Mouse (Mus musculus): ENCODE measurements at regions not wholly inside any gene's neighbourhood (a gene's known extent, or its start where the extent isn't known, plus 50 kb on each side); places are given as distances from the start of the nearest gene placed in this dataset.

GRCm38 (mm10) chr14:25108101-25108652 is 350.8 kb upstream of the Zmiz1 start:
- no peak overlapping the region for H3K27ac ChIP-seq
- intact Hi-C loops (cut with DNase I), result no loop called here
- H3K4me3 ChIP-seq, result no peak overlapping the region
- no peak for TF ChIP-seq CTCF (IDR thresholded peaks at IDR 0.05)
- DNase-seq, result no peak

GRCm38 (mm10) chr14:25108701-25109290 is 350.2 kb upstream of the Zmiz1 start:
- intact Hi-C loops (cut with DNase I), result no loop called here
- H3K27ac ChIP-seq, result no peak overlapping the region
- no peak for DNase-seq
- H3K4me3 ChIP-seq, result no peak overlapping the region
- TF ChIP-seq CTCF (IDR thresholded peaks at IDR 0.05), result no peak

DNA sequence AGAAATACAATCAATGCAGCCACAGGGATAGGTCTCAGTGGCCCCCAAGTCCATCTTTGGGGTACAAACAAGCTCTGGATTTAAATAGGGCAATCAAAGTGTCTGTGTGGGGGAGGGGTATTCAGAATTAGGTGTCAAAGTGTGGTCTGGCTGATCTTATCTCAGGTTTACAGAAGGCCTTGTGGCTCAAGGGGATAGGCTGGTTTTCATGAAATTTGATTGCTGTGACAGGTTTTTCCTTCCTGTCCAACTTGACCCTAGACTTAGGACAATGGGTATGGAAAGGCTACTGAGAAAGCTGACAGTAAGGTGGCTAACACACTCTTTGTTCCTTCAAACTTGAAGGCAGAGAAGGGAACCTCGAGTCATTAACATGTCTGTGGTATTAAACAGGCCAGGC is 349.3 kb upstream of the Zmiz1 start:
- Histone ChIP-seq H3K4me3 (no peak overlapping the region), H3K27ac (no peak overlapping the region)
- intact Hi-C loops (cut with DNase I), result no loop called here
- no peak for TF ChIP-seq CTCF (IDR thresholded peaks at IDR 0.05)
- no peak for DNase-seq

GRCm38 (mm10) chr14:25112832-25113231 is 346.2 kb upstream of the Zmiz1 start:
- Histone ChIP-seq H3K27ac (no peak overlapping the region), H3K4me3 (no peak overlapping the region)
- intact Hi-C loops (cut with DNase I), result no loop called here
- no peak for TF ChIP-seq CTCF (IDR thresholded peaks at IDR 0.05)
- no peak for DNase-seq

DNA sequence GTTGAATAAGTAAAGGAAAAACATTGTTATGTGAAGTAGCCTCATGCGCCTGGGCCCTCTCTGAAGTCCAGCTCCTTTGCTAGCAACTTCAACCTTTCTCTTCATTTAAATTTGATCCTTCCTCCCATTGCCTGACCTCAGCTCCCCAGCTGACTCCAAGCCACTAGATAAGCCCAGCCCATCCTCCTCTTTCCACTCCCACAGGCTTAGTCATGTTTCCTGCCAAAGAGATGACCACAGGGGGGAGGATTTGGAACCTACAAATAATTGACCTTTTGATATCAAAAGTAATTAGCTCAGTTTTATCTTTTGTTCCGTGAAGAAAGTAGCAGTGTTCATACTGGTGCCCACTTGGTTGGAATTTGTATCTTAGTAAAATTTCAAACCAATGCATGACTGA is 345.7 kb upstream of the Zmiz1 start:
- intact Hi-C loops (cut with DNase I), result no loop called here
- Histone ChIP-seq H3K27ac (no peak overlapping the region), H3K4me3 (no peak overlapping the region)
- DNase-seq, result no peak
- TF ChIP-seq CTCF (IDR thresholded peaks at IDR 0.05), result no peak

DNA sequence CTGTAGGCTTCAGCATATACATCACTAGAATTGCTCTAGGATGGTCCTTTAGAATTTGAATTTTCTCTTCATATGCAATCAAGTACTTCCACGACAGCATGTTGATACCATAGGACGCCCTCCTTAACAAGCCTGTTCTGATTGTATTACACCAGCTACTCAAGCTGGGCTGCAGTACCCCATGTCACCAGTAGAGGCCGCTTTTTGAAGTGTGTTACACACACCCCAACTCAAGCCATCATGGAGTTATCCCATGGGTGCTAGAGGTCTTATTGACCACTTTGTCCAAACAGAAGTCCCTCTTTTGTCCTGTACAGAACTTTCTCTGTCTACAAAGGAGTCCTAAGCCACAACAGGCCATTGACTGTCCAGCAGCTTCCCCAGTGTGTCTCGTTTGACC is 342.6 kb upstream of the Zmiz1 start:
- DNase-seq, result peak; percentile 84
- Histone ChIP-seq H3K27ac (no peak overlapping the region), H3K4me3 (no peak overlapping the region)
- TF ChIP-seq CTCF (IDR thresholded peaks at IDR 0.05), result no peak; the same call in 1 of the 2 replicates
- intact Hi-C loops (cut with DNase I), result loop anchor here (1.0 to 5.0 kb wide), 4 partner anchors 76 to 449 kb away; no protein-coding TSS in a partner anchor

GRCm38 (mm10) chr14:25119999-25120398 is 339.0 kb upstream of the Zmiz1 start:
- intact Hi-C loops (cut with DNase I), result loop anchor here (5.0 kb wide), 2 partner anchors 72 to 182 kb away; no protein-coding TSS in a partner anchor
- no peak for DNase-seq
- no peak overlapping the region for H3K4me3 ChIP-seq
- peak; percentile 16; the same call in 1 of the 2 replicates for TF ChIP-seq CTCF (IDR thresholded peaks at IDR 0.05)
- H3K27ac ChIP-seq, result no peak overlapping the region

DNA sequence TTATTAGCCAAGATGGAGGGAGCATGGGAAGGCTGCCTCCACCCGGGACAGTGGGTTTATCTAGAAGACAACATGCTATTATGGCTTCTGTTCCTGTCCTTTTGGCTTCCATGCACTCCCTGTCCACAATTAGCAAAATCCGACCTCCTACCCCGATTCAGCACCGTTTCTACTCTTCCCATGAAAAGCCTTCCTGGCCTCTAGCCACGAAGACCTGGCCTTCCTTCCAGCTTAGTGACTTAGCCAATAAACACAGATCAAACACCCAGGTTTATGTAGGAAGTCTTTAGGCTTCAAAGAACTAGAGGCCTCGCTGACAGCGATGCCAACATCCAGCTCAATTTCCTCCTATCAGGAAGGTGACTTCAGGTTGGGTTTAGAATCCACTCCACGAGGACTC is 338.5 kb upstream of the Zmiz1 start:
- no peak overlapping the region for H3K27ac ChIP-seq
- no peak for DNase-seq
- intact Hi-C loops (cut with DNase I), result no loop called here
- no peak for TF ChIP-seq CTCF (IDR thresholded peaks at IDR 0.05)
- no peak overlapping the region for H3K4me3 ChIP-seq

DNA sequence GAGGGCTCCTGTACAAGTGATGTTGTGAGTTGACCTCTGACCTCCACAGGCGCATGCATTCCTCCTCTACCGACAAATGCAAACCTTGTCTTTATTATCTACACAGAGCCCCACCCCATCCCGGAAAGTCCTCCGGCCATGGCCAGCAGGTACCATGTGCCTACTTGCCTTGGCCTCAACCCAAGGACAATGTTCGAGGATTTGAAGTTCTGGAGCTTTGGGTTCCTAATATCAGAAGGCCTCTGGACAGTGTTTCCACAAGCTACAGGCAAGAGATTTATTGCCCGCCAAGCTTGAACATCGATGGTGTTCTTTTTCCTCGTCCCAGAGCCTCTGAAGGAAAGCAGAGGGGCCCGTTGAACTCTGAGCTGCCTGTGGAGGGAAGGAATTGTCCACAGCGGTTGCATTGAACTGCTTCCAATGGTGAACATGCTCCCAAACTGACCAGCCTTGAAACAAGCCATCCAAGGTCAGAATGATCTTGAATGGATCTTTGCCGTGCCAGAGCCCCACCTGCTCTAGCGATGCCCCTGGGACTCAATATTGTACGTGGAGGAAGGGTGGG is 335.9 kb upstream of the Zmiz1 start:
- no peak for DNase-seq
- Histone ChIP-seq H3K27ac (no peak overlapping the region), H3K4me3 (no peak overlapping the region)
- TF ChIP-seq CTCF (IDR thresholded peaks at IDR 0.05), result no peak
- intact Hi-C loops (cut with DNase I), result no loop called here

- peak; percentile 16; the same call in 1 of the 2 replicates for TF ChIP-seq CTCF (IDR thresholded peaks at IDR 0.05)
- no peak overlapping the region for H3K4me3 ChIP-seq
- no peak overlapping the region for H3K27ac ChIP-seq
- intact Hi-C loops (cut with DNase I), result no loop called here
- DNase-seq, result no peak
Observed at GRCm38 (mm10) chr14:25123541-25124337, 335.2 kb upstream of the Zmiz1 start.

- intact Hi-C loops (cut with DNase I), result no loop called here
Observed at GRCm38 (mm10) chr14:25126544-25126943, 332.4 kb upstream of the Zmiz1 start.

GRCm38 (mm10) chr14:25127544-25128159 is 331.3 kb upstream of the Zmiz1 start:
- intact Hi-C loops (cut with DNase I), result no loop called here
- TF ChIP-seq CTCF (IDR thresholded peaks at IDR 0.05), result no peak
- H3K27ac ChIP-seq, result no peak overlapping the region
- DNase-seq, result no peak
- H3K4me3 ChIP-seq, result no peak overlapping the region

More at GRCm38 (mm10) chr14:25126544-25126943, 332.4 kb upstream of the Zmiz1 start:
- Histone ChIP-seq H3K4me3 (no peak overlapping the region), H3K27ac (no peak overlapping the region)
- no peak for DNase-seq
- TF ChIP-seq CTCF (IDR thresholded peaks at IDR 0.05), result no peak

GRCm38 (mm10) chr14:25128160-25128547 is 330.8 kb upstream of the Zmiz1 start:
- H3K27ac ChIP-seq, result no peak overlapping the region
- no peak overlapping the region for H3K4me3 ChIP-seq
- TF ChIP-seq CTCF (IDR thresholded peaks at IDR 0.05), result no peak
- no peak for DNase-seq
- intact Hi-C loops (cut with DNase I), result no loop called here
